Mouse (Mus musculus) E14TG2a.4 (cell line): Measurements from ENCODE around the gene Gm37240.

Source experiments
- CTCF ChIP-seq: conservative IDR thresholded peaks from 2 replicates; pipeline ENCODE4 v1.5.1; 2014; ENCODE audit warnings: low read length
- NANOG ChIP-seq: IDR thresholded peaks from 2 replicates; pipeline ENCODE4 v1.6.1; 2014; ENCODE audit warnings: borderline replicate concordance, low read length, mixed read lengths

- TF ChIP-seq CTCF = no peak
- TF ChIP-seq NANOG = no peak
These were observed 622.8 kb downstream of the Gm37240 start for GRCm38 (mm10) chr3:85264546-85264945.
